Mouse (Mus musculus) urinary bladder, postnatal 25 days (tissue): Measurements from ENCODE around the gene Kdsr.

Source experiments
- DNase-seq: peaks from one replicate; pipeline ENCODE4 v3.0.0; 2022; ENCODE audit warnings: low spot score

The Kdsr gene

DNA sequence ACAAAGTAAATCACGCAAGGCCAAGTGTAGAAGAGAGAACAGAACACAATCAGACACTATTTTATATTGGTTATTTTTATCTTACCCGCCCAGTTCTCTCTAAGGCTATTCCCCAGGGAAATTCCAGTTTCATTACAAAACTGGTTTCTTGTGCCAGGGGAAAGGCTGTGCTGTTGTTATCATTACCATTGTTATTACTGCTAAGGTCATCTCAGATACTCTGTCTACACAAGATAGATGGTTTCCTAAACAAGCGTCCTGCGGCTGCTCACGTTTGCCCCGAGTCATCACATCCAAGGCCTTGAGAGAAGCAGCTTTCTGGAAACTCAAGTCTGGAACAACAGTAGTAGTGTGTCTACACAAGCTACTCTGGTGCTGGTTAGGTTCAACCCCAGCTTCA, 65.2 kb downstream of the Kdsr start:
- DNase-seq, result no peak

GRCm38 (mm10) chr1:106692599-106692998, 66.9 kb downstream of the Kdsr start:
- no peak for DNase-seq

DNA sequence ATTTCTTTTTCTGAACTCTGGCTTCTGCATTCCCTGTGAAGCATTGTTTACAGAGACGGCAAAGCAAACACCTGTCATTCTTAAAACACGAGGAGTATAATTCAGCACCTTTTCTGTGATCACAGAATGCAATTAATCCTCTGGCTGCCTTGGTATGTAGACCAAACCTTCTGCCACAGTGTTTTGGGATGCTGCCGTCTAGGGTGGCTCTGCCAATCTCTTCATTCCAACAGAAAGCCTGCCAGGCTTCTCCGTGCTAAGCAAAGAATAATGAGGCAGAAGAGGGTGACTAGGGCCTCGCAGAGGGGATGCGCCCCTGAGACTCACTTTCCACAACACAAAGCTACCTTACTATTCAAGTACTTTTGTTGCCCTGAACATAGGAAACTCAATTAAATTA, 68.6 kb downstream of the Kdsr start:
- no peak for DNase-seq

- DNase-seq, result no peak
Measured at GRCm38 (mm10) chr1:106688161-106688516, 71.4 kb downstream of the Kdsr start.

DNA sequence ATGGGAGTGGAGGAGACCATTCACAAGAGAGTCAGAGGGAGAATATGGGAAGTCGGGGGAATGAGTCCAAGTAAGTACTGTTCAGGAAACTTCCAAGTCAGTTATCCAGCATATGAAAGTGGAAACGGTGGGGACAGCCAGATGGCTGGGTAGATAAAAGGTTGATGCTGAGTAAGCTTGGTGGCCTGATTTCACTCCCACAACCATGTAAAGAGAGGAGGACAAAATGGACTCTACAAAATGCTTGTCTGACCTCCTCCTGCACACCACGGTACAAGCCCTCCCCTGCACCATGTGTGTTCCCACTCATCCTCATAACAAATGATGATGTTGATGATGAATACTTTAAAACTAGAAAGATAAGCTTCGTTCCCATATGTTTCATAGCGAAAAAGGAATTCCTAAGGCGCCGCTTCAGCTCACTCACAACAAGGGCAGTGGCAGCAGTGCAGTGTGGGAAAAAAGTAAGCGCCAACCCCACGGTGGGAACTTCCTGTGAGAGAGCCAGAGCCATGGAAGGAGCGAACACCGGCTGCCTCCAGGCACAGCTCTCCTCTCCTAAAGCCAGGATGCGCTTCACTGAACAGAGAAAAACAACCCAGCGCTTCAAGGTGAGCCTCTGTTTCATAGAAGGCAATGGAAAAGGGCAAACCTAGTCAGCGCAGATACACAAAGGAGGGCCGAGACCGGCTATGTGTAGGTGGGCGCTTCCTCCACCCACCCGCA, 71.9 kb downstream of the Kdsr start:
- no peak for DNase-seq

GRCm38 (mm10) chr1:106685702-106686101, 73.8 kb downstream of the Kdsr start:
- DNase-seq, result no peak

DNA sequence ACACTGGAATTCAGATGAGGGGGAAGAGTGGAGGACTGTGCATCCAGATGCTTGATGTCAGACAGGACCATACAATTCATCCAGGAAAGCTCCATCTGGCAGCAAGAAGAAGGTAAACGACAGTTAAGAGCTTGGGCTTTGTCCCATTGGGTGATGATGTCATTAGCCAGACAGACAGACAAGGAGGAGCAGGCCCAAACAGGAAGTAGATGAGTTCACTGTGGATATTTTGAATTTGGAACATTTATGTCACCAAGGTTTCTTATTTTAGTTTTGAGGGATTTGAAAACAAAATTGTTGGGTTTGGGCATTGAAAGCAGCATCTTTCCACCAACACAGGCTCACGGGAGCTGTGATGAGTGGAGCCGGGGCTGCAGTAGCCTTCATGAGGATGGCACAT, 75.0 kb downstream of the Kdsr start:
- DNase-seq, result no peak

DNA sequence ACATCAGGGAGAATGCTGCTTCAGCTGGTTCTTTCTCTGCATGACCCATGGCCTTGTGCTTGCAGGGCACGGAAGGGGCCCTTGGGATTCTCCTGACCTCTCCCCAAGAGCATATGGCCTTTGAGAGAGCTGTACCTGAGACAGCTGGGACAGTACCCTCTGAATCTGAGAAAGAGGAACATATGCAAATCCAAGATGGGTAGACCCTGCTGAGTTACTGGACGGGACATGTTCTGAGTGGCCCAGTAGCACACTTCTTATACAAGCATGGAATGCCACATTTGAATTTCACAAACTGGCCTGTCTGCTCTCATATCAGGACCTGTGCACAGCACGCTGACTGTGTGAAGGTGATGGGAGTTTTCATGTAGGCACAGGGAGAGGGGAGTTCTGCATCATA, 76.7 kb downstream of the Kdsr start:
- no peak for DNase-seq

GRCm38 (mm10) chr1:106679800-106680515, 79.6 kb downstream of the Kdsr start:
- no peak for DNase-seq

- no peak for DNase-seq
Measured at GRCm38 (mm10) chr1:106678060-106678478, 81.5 kb downstream of the Kdsr start.
